Mouse (Mus musculus) cortical plate, adult 2 months (tissue): ENCODE measurements around the gene Sh2b3.

Source experiments
- CTCF ChIP-seq: fragments of 200-500 bp; IDR thresholded peaks from 2 replicates; pipeline ENCODE4 v1.5.1; 2011; ENCODE audit warnings: mild to moderate bottlenecking, control low read depth, low read length; ENCODE audit not compliant: insufficient read depth; ENCODE audit errors: extremely low read depth
- POLR2A ChIP-seq: fragments of 200-500 bp; IDR thresholded peaks from 2 replicates; pipeline ENCODE4 v1.6.1; 2011; ENCODE audit warnings: mild to moderate bottlenecking, low read length, control low read depth; ENCODE audit not compliant: insufficient read depth; ENCODE audit errors: extremely low read depth

- no peak for TF ChIP-seq POLR2A
- TF ChIP-seq CTCF = no peak
Observed at GRCm38 (mm10) chr5:121843138-121843905, 5.9 kb upstream of the Sh2b3 start.
